Mouse (Mus musculus) skeletal muscle tissue, postnatal 0 days (tissue): Measurements from ENCODE around the gene Tmeff2. TPM values are rescaled to one million over a fixed set of nuclear protein-coding genes. Genes with fewer than 3 reads are reported as not detected.

ENCODE experiments used
- microRNA-seq, 2 experiments: library from miRNA; unstranded; fragments of <30 nt; microRNA quantifications; one replicate each; pipeline ENCODE4; 2016
- polyA plus RNA-seq: library from polyadenylated mRNA; unstranded; fragments of >200 nt; fragmentation: Nextera tagmentation; extraction: Ambion mirVana; gene quantifications from 2 replicates; pipeline ENCODE4 v1.2.1, GENCODE M21; 2015

Tmeff2 gene
- 34.6 and 37.2 TPM in 2 replicates for polyA plus RNA-seq

GRCm38 (mm10) chr1:50900386-50900785 lies at the start of gene Tmeff2:
TSS of gene Tmeff2 (plus strand) at chr1:50900647.

Small RNAs within 50 kb of the gene (microRNA-seq; reads per million reads assigned to microRNA genes)
- 0 reads per million in 2 experiments for gene Gm25736
